Mouse (Mus musculus) CH12.LX (cell line): Measurements from ENCODE around the gene Luzp2.

Experiments
- CTCF ChIP-seq, 2 experiments: IDR thresholded peaks in 1 of 2; conservative IDR thresholded peaks in 1 of 2; 2 replicates each; pipeline ENCODE4 v1.5.1; 2011 to 2012; ENCODE audit warnings: low read depth in 2 of 2, low read length in 2 of 2, improper control_type of control experiment in 1 of 2, inconsistent platforms in 1 of 2, mild to moderate bottlenecking in 1 of 2, moderate library complexity in 1 of 2
- EP300 ChIP-seq: IDR thresholded peaks from 2 replicates; pipeline ENCODE4 v1.6.1; 2011; ENCODE audit warnings: low read length, improper control_type of control experiment
- MAX ChIP-seq: IDR thresholded peaks from 2 replicates; pipeline ENCODE4 v1.6.1; 2011; ENCODE audit warnings: low read length, improper control_type of control experiment
- NELFE ChIP-seq: IDR thresholded peaks from 2 replicates; pipeline ENCODE4 v1.6.1; 2011; ENCODE audit warnings: low read depth, low read length, improper control_type of control experiment
- POLR2A ChIP-seq: IDR thresholded peaks from 2 replicates; pipeline ENCODE4 v1.6.1; 2011; ENCODE audit warnings: low read depth, mild to moderate bottlenecking, improper control_type of control experiment, low read length
- TBP ChIP-seq: conservative IDR thresholded peaks from 2 replicates; pipeline ENCODE4 v1.6.1; 2011; ENCODE audit warnings: low read depth, low read length, improper control_type of control experiment
- ZC3H11A ChIP-seq: IDR thresholded peaks from 2 replicates; pipeline ENCODE4 v1.6.1; 2012; ENCODE audit warnings: low read depth, mild to moderate bottlenecking, inconsistent platforms, low read length, improper control_type of control experiment

DNA sequence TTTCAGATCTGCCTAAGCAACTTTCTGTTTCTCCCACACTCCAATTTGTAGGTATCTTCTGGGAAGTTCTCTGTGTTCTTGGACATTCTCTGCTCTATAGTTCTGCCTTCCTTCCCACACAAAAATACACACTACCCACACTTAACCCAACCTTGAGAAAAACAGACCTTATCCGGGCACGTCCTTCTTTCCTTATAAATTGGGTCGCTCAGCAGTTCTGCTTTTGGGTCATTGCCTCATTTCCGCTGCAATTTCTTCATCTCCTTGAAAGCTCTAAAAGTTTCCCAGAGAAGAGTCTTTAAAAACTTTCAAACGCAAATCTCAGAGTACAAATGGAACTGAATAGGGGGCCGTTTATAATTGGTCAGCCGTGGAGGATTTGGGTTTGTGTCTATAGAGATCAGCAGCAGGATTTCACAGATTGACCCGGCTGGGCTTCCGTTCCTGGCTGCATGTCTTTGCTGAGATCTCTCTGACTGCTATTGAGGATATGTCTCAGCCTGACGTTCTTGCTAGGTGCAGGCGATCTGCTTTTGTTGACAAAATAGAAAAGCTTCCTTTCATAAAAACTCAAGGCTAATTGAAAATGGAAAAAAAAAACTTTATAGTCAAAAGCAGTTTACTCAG is 26.0 kb downstream of the Luzp2 start:
- no peak for TF ChIP-seq POLR2A
- TF ChIP-seq TBP, result no peak
- TF ChIP-seq CTCF (conservative IDR thresholded peaks at IDR 0.05 in 1 of 2, IDR thresholded peaks at IDR 0.05 in 1 of 2; ENCODE audit: low read depth in 2 of 2, low read length in 2 of 2), result no peak
- no peak for TF ChIP-seq EP300
- no peak for TF ChIP-seq MAX
- no peak for TF ChIP-seq ZC3H11A
- TF ChIP-seq NELFE, result no peak
